ENCODE assay signal across 21 mouse cellular contexts in genomic region chr7:4132998-4133397, GRCm38 (mm10). TPM values are rescaled to one million over a fixed set of nuclear protein-coding genes. Genes with fewer than 3 reads are reported as not detected.
A peak's percentile ranks its signal among the peaks of the same experiment; 100 is the strongest.
DNase-seq lines count a peak whose midpoint lies in the region; ATAC-seq lines count a peak whose summit lies in the region.
"Had no signal": no experiment of that assay in that cellular context is flagged by ENCODE, and none has a peak within 500 bp of the region (broad histone marks: within the 10 kb centered on the region; RNA-seq: fewer than 3 reads in every experiment).

No protein-coding gene starts in this region.

- no peak for ATAC-seq in cerebellum, adult (ENCODE audit: insufficient number of reproducible peaks, low FRiP score, low TSS enrichment)
- no peak for ATAC-seq in hindbrain, embryonic 15.5 days (ENCODE audit: low FRiP score, low read depth)
- no peak for ATAC-seq in midbrain, embryonic 12.5 days (ENCODE audit: low FRiP score, low read depth)
- no peak for ATAC-seq in neural tube, embryonic 14.5 days (ENCODE audit: low read depth)
- ATAC-seq: Patski had no signal

- H3K9me3 ChIP-seq in hindbrain, embryonic 15.5 days, result no peaks in the 10 kb centered on the region
- no peaks in the 10 kb centered on the region for H3K9me3 ChIP-seq in hindbrain, embryonic 10.5 days
- no peaks in the 10 kb centered on the region for H3K9me3 ChIP-seq in midbrain, embryonic 12.5 days
- H3K9me3 ChIP-seq in midbrain, embryonic 10.5 days (replicated peaks), result no peaks in the 10 kb centered on the region
- H3K9me3 ChIP-seq in neural tube, embryonic 14.5 days (ENCODE audit: control insufficient read depth, low read length), result no peaks in the 10 kb centered on the region
- H3K9me3 ChIP-seq: heart, embryonic 12.5 days; stomach, embryonic 15.5 days had no signal

- 0 out of 2 replicates have a peak overlapping the region, but pooled peaks have one; percentile 4 for H3K27ac ChIP-seq in hindbrain, embryonic 15.5 days (replicated peaks)
- no peak overlapping the region for H3K27ac ChIP-seq in hindbrain, embryonic 10.5 days
- no peak overlapping the region for H3K27ac ChIP-seq in midbrain, embryonic 12.5 days (replicated peaks)
- no peak overlapping the region for H3K27ac ChIP-seq in midbrain, embryonic 10.5 days (replicated peaks)
- H3K27ac ChIP-seq in neural tube, embryonic 14.5 days (ENCODE audit: low read depth, low read length), result 0 out of 2 replicates have a peak overlapping the region, but pooled peaks have one; percentile 28
- H3K27ac ChIP-seq: stomach, embryonic 15.5 days had no signal

- no peaks in the 10 kb centered on the region; the same call in 1 of the 2 replicates for H3K36me3 ChIP-seq in hindbrain, embryonic 15.5 days
- peaks cover 55% of the 10 kb centered on the region for H3K36me3 ChIP-seq in hindbrain, embryonic 10.5 days
- H3K36me3 ChIP-seq in midbrain, embryonic 12.5 days, result peaks cover 21% of the 10 kb centered on the region
- H3K36me3 ChIP-seq in midbrain, embryonic 10.5 days, result peaks cover 54% of the 10 kb centered on the region
- 0 out of 2 replicates have a peak, but pooled peaks cover 3% of the 10 kb centered on the region for H3K36me3 ChIP-seq in neural tube, embryonic 14.5 days (ENCODE audit: control insufficient read depth, insufficient read depth, low read length)
- H3K36me3 ChIP-seq: stomach, embryonic 15.5 days had no signal

- peaks cover 28% of the 10 kb centered on the region for H3K4me1 ChIP-seq in hindbrain, embryonic 15.5 days (replicated peaks)
- peaks cover 17% of the 10 kb centered on the region for H3K4me1 ChIP-seq in hindbrain, embryonic 10.5 days (replicated peaks)
- peaks cover 18% of the 10 kb centered on the region for H3K4me1 ChIP-seq in midbrain, embryonic 12.5 days
- peaks cover 24% of the 10 kb centered on the region for H3K4me1 ChIP-seq in midbrain, embryonic 10.5 days
- peaks cover 10% of the 10 kb centered on the region for H3K4me1 ChIP-seq in neural tube, embryonic 14.5 days (ENCODE audit: control insufficient read depth, insufficient read depth, low read length)

- peak; percentile 35 for DNase-seq in cerebellum, adult 9-10 months
- DNase-seq in hindbrain, embryonic 10.5 days (ENCODE audit: low spot score), result no peak
- no peak for DNase-seq in midbrain, embryonic 10.5 days (ENCODE audit: low spot score)
- no peak for DNase-seq in c-Kit-positive CD71-positive TER-119-positive erythroid progenitor cells, embryonic 14.5 days (ENCODE audit: low spot score)
- DNase-seq: adrenal gland, postnatal 36 days; embryo, embryonic 11 days; gastrocnemius, postnatal 25 days; heart, postnatal 36 days; kidney, adult 18-20 months; kidney, postnatal 25 days; lung, postnatal 36 days; spleen, adult 18-20 months; thymus, postnatal 25 days had no signal

- no peak overlapping the region for H3K9ac ChIP-seq in hindbrain, embryonic 15.5 days
- H3K9ac ChIP-seq in midbrain, embryonic 12.5 days (replicated peaks), result peak overlapping the region; percentile 8; the same call in 1 of the 2 replicates
- no peak overlapping the region for H3K9ac ChIP-seq in neural tube, embryonic 14.5 days (replicated peaks; ENCODE audit: low read depth, low read length)
- H3K9ac ChIP-seq: heart, embryonic 12.5 days; stomach, embryonic 15.5 days had no signal

- no peaks in the 10 kb centered on the region for H3K27me3 ChIP-seq in hindbrain, embryonic 15.5 days
- no peaks in the 10 kb centered on the region for H3K27me3 ChIP-seq in hindbrain, embryonic 10.5 days (ENCODE audit: insufficient read depth, poor library complexity, severe bottlenecking)
- no peaks in the 10 kb centered on the region for H3K27me3 ChIP-seq in midbrain, embryonic 12.5 days
- no peaks in the 10 kb centered on the region for H3K27me3 ChIP-seq in midbrain, embryonic 10.5 days (ENCODE audit: low read depth, poor library complexity, severe bottlenecking)
- no peaks in the 10 kb centered on the region for H3K27me3 ChIP-seq in neural tube, embryonic 14.5 days (ENCODE audit: control insufficient read depth, insufficient read depth, low read length)
- H3K27me3 ChIP-seq: heart, embryonic 12.5 days; Patski; stomach, embryonic 15.5 days had no signal

- H3K4me2 ChIP-seq in hindbrain, embryonic 15.5 days, result no peak overlapping the region
- H3K4me2 ChIP-seq in midbrain, embryonic 12.5 days (replicated peaks), result no peak overlapping the region
- no peak overlapping the region for H3K4me2 ChIP-seq in neural tube, embryonic 14.5 days (ENCODE audit: low read depth, low read length)
- H3K4me2 ChIP-seq: heart, embryonic 12.5 days; stomach, embryonic 15.5 days had no signal

- no peak overlapping the region for H3K4me3 ChIP-seq in hindbrain, embryonic 15.5 days
- H3K4me3 ChIP-seq in hindbrain, embryonic 10.5 days, result no peak overlapping the region
- H3K4me3 ChIP-seq in midbrain, embryonic 12.5 days, result no peak overlapping the region
- no peak overlapping the region for H3K4me3 ChIP-seq in midbrain, embryonic 10.5 days
- H3K4me3 ChIP-seq in neural tube, embryonic 14.5 days (ENCODE audit: low read depth, low read length), result no peak overlapping the region
- H3K4me3 ChIP-seq: erythroblast, embryonic 14.5 days; heart, embryonic 12.5 days; stomach, embryonic 15.5 days had no signal

- WGBS in hindbrain, embryonic 15.5 days, result 82% methylated on average over 7 of the region's 7 CpGs
- WGBS in hindbrain, embryonic 10.5 days, result 80% methylated on average over 7 of the region's 7 CpGs
- 74% methylated on average over 7 of the region's 7 CpGs for WGBS in midbrain, embryonic 12.5 days
- 79% methylated on average over 5 of the region's 7 CpGs for WGBS in midbrain, embryonic 10.5 days
- 81% methylated on average over 7 of the region's 7 CpGs for WGBS in neural tube, embryonic 14.5 days

RNA-seq across cellular contexts. Expression of gene Leng8, which starts 3.8 kb away (rescaled TPM):
- 83.6 and 97.5 TPM in 2 replicates for polyA plus RNA-seq in hindbrain, embryonic 15.5 days (2015; fragmentation: Nextera tagmentation; extraction: Ambion mirVana)
- 68.7 and 91.4 TPM in 2 replicates for polyA plus RNA-seq in hindbrain, embryonic 10.5 days (2016; fragmentation: Nextera tagmentation; extraction: Ambion mirVana)
- 121 and 130 TPM in 2 replicates for polyA plus RNA-seq in midbrain, embryonic 12.5 days (2016; fragmentation: Nextera tagmentation; extraction: Ambion mirVana)
- polyA plus RNA-seq in midbrain, embryonic 10.5 days (2016; fragmentation: Nextera tagmentation; extraction: Ambion mirVana), result 63.1 and 82.0 TPM in 2 replicates
- 62.4 and 68.1 TPM in 2 replicates for polyA plus RNA-seq in neural tube, embryonic 14.5 days (2014; fragmentation: Nextera tagmentation; extraction: Ambion mirVana)

RNA-seq across cellular contexts. Expression of gene Ttyh1, which starts 13.8 kb away (rescaled TPM):
- polyA plus RNA-seq in hindbrain, embryonic 15.5 days (2015; fragmentation: Nextera tagmentation; extraction: Ambion mirVana), result 158 and 181 TPM in 2 replicates
- polyA plus RNA-seq in hindbrain, embryonic 10.5 days (2016; fragmentation: Nextera tagmentation; extraction: Ambion mirVana), result 31.2 and 67.4 TPM in 2 replicates
- 79.8 and 87.2 TPM in 2 replicates for polyA plus RNA-seq in midbrain, embryonic 12.5 days (2016; fragmentation: Nextera tagmentation; extraction: Ambion mirVana)
- 21.9 and 45.3 TPM in 2 replicates for polyA plus RNA-seq in midbrain, embryonic 10.5 days (2016; fragmentation: Nextera tagmentation; extraction: Ambion mirVana)
- polyA plus RNA-seq in neural tube, embryonic 14.5 days (2014; fragmentation: Nextera tagmentation; extraction: Ambion mirVana), result 149 and 151 TPM in 2 replicates
- polyA plus RNA-seq: erythroblast, embryonic 14.5 days had no signal

RNA-seq across cellular contexts. Expression of gene Leng9, which starts 17.2 kb away (rescaled TPM):
- 4.4 and 5.7 TPM in 2 replicates for polyA plus RNA-seq in hindbrain, embryonic 15.5 days (2015; fragmentation: Nextera tagmentation; extraction: Ambion mirVana)
- polyA plus RNA-seq in hindbrain, embryonic 10.5 days (2016; fragmentation: Nextera tagmentation; extraction: Ambion mirVana), result 1.6 and 2.5 TPM in 2 replicates
- 2.5 and 2.7 TPM in 2 replicates for polyA plus RNA-seq in midbrain, embryonic 12.5 days (2016; fragmentation: Nextera tagmentation; extraction: Ambion mirVana)
- 1.4 and 1.9 TPM in 2 replicates for polyA plus RNA-seq in midbrain, embryonic 10.5 days (2016; fragmentation: Nextera tagmentation; extraction: Ambion mirVana)
- polyA plus RNA-seq in neural tube, embryonic 14.5 days (2014; fragmentation: Nextera tagmentation; extraction: Ambion mirVana), result 4.1 and 4.6 TPM in 2 replicates

RNA-seq across cellular contexts. Expression of gene Cdc42ep5, which starts 31.7 kb away (rescaled TPM):
- 7.4 and 8.8 TPM in 2 replicates for polyA plus RNA-seq in hindbrain, embryonic 15.5 days (2015; fragmentation: Nextera tagmentation; extraction: Ambion mirVana)
- 16.9 and 23.5 TPM in 2 replicates for polyA plus RNA-seq in hindbrain, embryonic 10.5 days (2016; fragmentation: Nextera tagmentation; extraction: Ambion mirVana)
- polyA plus RNA-seq in midbrain, embryonic 12.5 days (2016; fragmentation: Nextera tagmentation; extraction: Ambion mirVana), result 13.2 and 17.7 TPM in 2 replicates
- polyA plus RNA-seq in midbrain, embryonic 10.5 days (2016; fragmentation: Nextera tagmentation; extraction: Ambion mirVana), result 18.1 and 20.1 TPM in 2 replicates
- 3.0 and 9.8 TPM in 2 replicates for polyA plus RNA-seq in neural tube, embryonic 14.5 days (2014; fragmentation: Nextera tagmentation; extraction: Ambion mirVana)

Comparison
In these comparisons a context has a peak if more than half of its experiments do, and no peak if none do; other contexts are left out.
1. H3K27ac ChIP-seq: peak in hindbrain, embryonic 15.5 days (single experiment) and neural tube, embryonic 14.5 days (single experiment); none in hindbrain, embryonic 10.5 days (single experiment), midbrain, embryonic 12.5 days (single experiment) and midbrain, embryonic 10.5 days (single experiment).